Mouse (Mus musculus) bone marrow macrophage, adult 2 months (primary cell): Measurements from ENCODE around the gene Mettl23. TPM values are rescaled to one million over a fixed set of nuclear protein-coding genes. Genes with fewer than 3 reads are reported as not detected.

ENCODE experiments used
- H3K27ac ChIP-seq: 2 replicates; pipeline ENCODE4 v1.5.1; 2012; ENCODE audit warnings: low read depth, low read length; ENCODE audit not compliant: insufficient read depth
- H3K4me1 ChIP-seq: 2 replicates; pipeline ENCODE4 v1.6.1; 2012; ENCODE audit warnings: low read length; ENCODE audit not compliant: control insufficient read depth, insufficient read depth
- H3K4me3 ChIP-seq: 2 replicates; pipeline ENCODE4 v1.5.1; 2012; ENCODE audit warnings: mild to moderate bottlenecking, low read length, moderate library complexity; ENCODE audit not compliant: insufficient read depth
- CTCF ChIP-seq: IDR thresholded peaks from 2 replicates; pipeline ENCODE4 v1.5.1; 2012; ENCODE audit warnings: low read depth, mild to moderate bottlenecking, low read length, moderate library complexity
- POLR2A ChIP-seq: IDR thresholded peaks from 2 replicates; pipeline ENCODE4 v1.6.1; 2012; ENCODE audit warnings: mild to moderate bottlenecking, low read depth, low read length, borderline replicate concordance
- polyA plus RNA-seq: library from polyadenylated mRNA; stranded (reverse); fragments of >200 nt; gene quantifications from 2 replicates; pipeline ENCODE4 v1.2.4, GENCODE M21; 2012; ENCODE audit not compliant: missing spikeins, insufficient read depth, insufficient read length

The Mettl23 gene
- polyA plus RNA-seq, 1 experiment: 28.0 TPM

- Histone ChIP-seq H3K4me1 (peaks cover 43% of the 10 kb centered on the region), H3K27ac (peak overlapping the region; percentile 81), H3K4me3 (no peak overlapping the region)
- TF ChIP-seq CTCF (no peak), POLR2A (no peak)
Observed at GRCm38 (mm10) chr11:116873987-116874386, 30.9 kb downstream of the Mettl23 start.

DNA sequence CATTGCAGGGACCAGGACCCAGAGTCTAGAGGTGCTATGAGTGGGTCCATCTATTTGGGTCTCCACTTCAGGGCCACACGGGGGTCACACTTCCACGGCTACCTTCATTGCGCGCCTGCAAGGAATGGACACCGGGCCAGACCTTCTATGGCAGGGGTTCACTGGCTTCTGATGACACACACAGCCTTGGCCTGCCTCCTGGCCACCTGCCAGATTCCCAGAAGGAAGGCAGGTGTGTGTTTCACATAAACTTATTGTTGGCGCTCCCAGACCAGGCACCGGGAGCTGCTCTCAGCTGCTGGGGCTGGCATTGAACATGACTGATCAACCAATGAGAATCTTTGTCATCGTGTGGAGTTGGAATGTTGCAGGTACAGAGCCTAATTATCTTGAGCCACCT is 35.4 kb downstream of the Mettl23 start:
- Histone ChIP-seq H3K4me3 (no peak overlapping the region), H3K27ac (no peak overlapping the region)
- TF ChIP-seq POLR2A: no peak
- no peak for TF ChIP-seq CTCF

DNA sequence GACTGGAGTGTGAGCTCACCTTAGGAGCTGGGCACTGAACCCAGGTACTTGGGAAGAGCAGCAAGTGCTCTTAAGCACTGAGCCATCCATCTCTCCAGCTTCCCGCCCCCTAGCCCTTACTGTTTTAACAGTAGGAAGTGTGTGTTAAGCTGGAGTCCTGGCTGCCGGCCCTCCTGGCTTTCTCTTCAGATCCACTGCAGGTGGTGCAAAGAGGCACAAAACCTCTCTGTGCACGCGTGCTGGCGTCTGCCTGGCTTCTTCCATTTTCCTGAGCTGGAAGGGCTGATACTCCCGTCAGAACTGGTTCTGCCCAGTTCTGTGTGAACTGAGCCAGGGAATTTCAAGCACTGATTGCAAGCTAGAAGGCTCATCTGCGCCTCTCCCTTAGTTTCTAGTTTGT is 37.8 kb downstream of the Mettl23 start:
- no peak overlapping the region for H3K4me3 ChIP-seq
- no peak for TF ChIP-seq POLR2A
- H3K4me1 ChIP-seq: no peaks in the 10 kb centered on the region
- H3K27ac ChIP-seq: no peak overlapping the region

More for the DNA sequence above, 35.4 kb downstream of the Mettl23 start:
- H3K4me1 ChIP-seq: peaks cover 13% of the 10 kb centered on the region

DNA sequence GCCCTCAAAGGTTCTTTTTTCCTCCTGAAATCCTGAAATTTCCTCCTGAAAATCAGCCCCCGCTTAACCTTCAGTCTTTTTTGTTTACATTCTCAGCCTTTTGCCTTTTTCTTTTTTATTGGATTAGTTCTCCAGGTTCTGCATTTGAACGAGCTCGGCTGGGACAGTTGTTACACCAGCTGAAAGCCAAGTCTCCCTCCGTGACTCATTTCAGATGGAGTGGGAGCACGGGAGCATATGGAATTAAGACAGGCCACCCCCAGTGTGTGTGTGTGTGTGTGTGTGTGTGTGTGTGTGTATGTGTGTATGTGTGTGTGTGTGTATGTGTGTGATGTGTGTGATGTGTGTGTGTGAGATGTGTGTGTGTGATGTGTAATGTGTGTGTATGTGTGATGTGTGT is 38.4 kb downstream of the Mettl23 start:
- TF ChIP-seq POLR2A (no peak), CTCF (no peak)
- Histone ChIP-seq H3K4me1 (no peaks in the 10 kb centered on the region), H3K4me3 (no peak overlapping the region), H3K27ac (no peak overlapping the region)

- Histone ChIP-seq H3K27ac (no peak overlapping the region), H3K4me1 (no peaks in the 10 kb centered on the region), H3K4me3 (no peak overlapping the region)
- no peak for TF ChIP-seq POLR2A
- TF ChIP-seq CTCF: no peak
Observed at GRCm38 (mm10) chr11:116882446-116882845, 39.4 kb downstream of the Mettl23 start.

- TF ChIP-seq POLR2A: no peak
- no peak for TF ChIP-seq CTCF
- H3K4me1 ChIP-seq: no peaks in the 10 kb centered on the region
- H3K27ac ChIP-seq: no peak overlapping the region
- no peak overlapping the region for H3K4me3 ChIP-seq
Observed at GRCm38 (mm10) chr11:116884061-116884460, 41.0 kb downstream of the Mettl23 start.

- no peak overlapping the region for H3K27ac ChIP-seq
- TF ChIP-seq CTCF (peak; percentile 65), POLR2A (no peak)
- no peaks in the 10 kb centered on the region for H3K4me1 ChIP-seq
- H3K4me3 ChIP-seq: 0 out of 2 replicates have a peak overlapping the region, but pooled peaks have one; percentile 32
Observed at GRCm38 (mm10) chr11:116885275-116886151, 42.4 kb downstream of the Mettl23 start.

- no peak overlapping the region for H3K27ac ChIP-seq
- no peaks in the 10 kb centered on the region for H3K4me1 ChIP-seq
- no peak for TF ChIP-seq POLR2A
- TF ChIP-seq CTCF: no peak
- H3K4me3 ChIP-seq: no peak overlapping the region
Observed at GRCm38 (mm10) chr11:116887136-116887535, 44.1 kb downstream of the Mettl23 start.

GRCm38 (mm10) chr11:116893532-116894442 is 50.7 kb downstream of the Mettl23 start:
- Histone ChIP-seq H3K4me1 (no peaks in the 10 kb centered on the region), H3K27ac (no peak overlapping the region), H3K4me3 (no peak overlapping the region)
- TF ChIP-seq POLR2A (no peak), CTCF (no peak)
